Mouse (Mus musculus) myocyte (in vitro differentiated cells): ENCODE results near the gene Ifi211. TPM values are rescaled to one million over a fixed set of nuclear protein-coding genes. Genes with fewer than 3 reads are reported as not detected.
"Not testable (repeated sequence)": the region's sequence is repeated elsewhere in the genome, so short reads cannot be mapped to it uniquely, and the experiment has no call there.

Experiments used
- H3K27me3 ChIP-seq: one replicate; pipeline ENCODE4 v1.6.1; 2011; ENCODE audit not compliant: control insufficient read depth, insufficient read depth, insufficient read length
- H3K36me3 ChIP-seq: one replicate; pipeline ENCODE4 v1.6.1; 2011; ENCODE audit not compliant: control insufficient read depth, insufficient read depth
- H3K4me2 ChIP-seq: one replicate; pipeline ENCODE4 v1.6.1; 2011; ENCODE audit warnings: low read depth, control low read depth
- H3K4me3 ChIP-seq: one replicate; pipeline ENCODE4 v1.5.1; 2011; ENCODE audit warnings: mild to moderate bottlenecking, control low read depth, moderate library complexity
- H3K79me2 ChIP-seq: one replicate; pipeline ENCODE4 v1.6.1; 2011; ENCODE audit not compliant: control insufficient read depth, insufficient read depth
- H3ac ChIP-seq: one replicate; pipeline ENCODE4 v1.6.1; 2011; ENCODE audit not compliant: control insufficient read depth, insufficient read length
- CEBPB ChIP-seq: IDR thresholded peaks from 2 replicates; pipeline ENCODE4 v1.6.1; 2011; ENCODE audit warnings: mild to moderate bottlenecking, moderate library complexity; ENCODE audit not compliant: poor library complexity, insufficient read depth, severe bottlenecking
- E2F4 ChIP-seq: IDR thresholded peaks from one replicate; pipeline ENCODE4 v1.6.1; 2011; ENCODE audit warnings: mild to moderate bottlenecking, control low read depth, moderate library complexity; ENCODE audit not compliant: insufficient read depth
- MAX ChIP-seq: IDR thresholded peaks from one replicate; pipeline ENCODE4 v1.6.1; 2011; ENCODE audit warnings: low read depth, mild to moderate bottlenecking, control low read depth
- POLR2AphosphoS2 ChIP-seq: IDR thresholded peaks from one replicate; pipeline ENCODE4 v1.6.1; 2011; ENCODE audit warnings: low read depth, control low read depth; ENCODE audit not compliant: insufficient read length
- REST ChIP-seq: IDR thresholded peaks from one replicate; pipeline ENCODE4 v1.6.1; 2011; ENCODE audit warnings: mild to moderate bottlenecking, control low read depth, moderate library complexity; ENCODE audit not compliant: insufficient read depth, insufficient read length
- SRF ChIP-seq: IDR thresholded peaks from one replicate; pipeline ENCODE4 v1.6.1; 2011; ENCODE audit warnings: low read depth; ENCODE audit not compliant: control insufficient read depth, insufficient read length
- polyA plus RNA-seq: library from polyadenylated mRNA; unstranded; fragments of >200 nt; fragmentation: generic; extraction: Trizol; gene quantifications from one replicate; pipeline ENCODE4 v1.2.1, GENCODE M21; 2012; ENCODE audit warnings: missing spikeins

Gene Ifi211
- polyA plus RNA-seq, 1 experiment, result 1.9 TPM

DNA sequence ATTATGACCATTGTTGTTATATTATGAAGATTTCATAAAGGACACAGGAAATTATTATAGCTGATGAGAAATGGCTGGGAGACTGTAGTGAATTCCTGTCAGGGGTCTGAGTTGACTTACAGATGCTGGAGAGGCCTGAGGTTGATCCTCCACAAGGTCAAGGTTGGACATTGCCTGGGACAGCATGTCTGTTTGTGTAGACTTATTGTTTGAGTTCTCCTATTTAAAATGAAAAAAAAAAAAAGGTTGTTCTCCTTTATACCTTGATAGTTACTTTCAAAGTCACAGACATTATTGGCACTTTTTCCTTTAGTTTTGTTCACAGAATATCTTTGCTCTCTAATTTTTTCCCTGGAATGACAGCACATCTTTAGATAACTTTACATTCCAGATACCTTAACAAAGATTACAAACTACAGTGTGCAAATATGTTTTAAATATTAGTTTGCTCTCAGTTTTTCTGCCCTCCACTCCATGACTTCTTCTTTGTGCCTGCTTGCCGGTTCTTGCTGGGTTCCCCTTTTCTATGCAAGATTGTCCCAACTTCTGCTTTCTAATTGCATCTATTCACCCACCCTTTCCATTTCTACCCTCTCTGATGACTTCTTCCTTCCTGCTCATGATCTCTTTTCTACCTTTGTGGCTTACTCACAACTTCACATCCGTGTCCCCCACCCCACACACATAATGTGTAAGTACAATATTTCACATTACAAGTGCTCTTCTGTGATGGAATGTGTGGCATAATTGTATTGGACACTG, 25.6 kb downstream of the Ifi211 start:
- not testable (repeated sequence) for H3K27me3 ChIP-seq, H3K36me3 ChIP-seq, H3K4me2 ChIP-seq, H3K79me2 ChIP-seq, H3ac ChIP-seq, H3K4me3 ChIP-seq

DNA sequence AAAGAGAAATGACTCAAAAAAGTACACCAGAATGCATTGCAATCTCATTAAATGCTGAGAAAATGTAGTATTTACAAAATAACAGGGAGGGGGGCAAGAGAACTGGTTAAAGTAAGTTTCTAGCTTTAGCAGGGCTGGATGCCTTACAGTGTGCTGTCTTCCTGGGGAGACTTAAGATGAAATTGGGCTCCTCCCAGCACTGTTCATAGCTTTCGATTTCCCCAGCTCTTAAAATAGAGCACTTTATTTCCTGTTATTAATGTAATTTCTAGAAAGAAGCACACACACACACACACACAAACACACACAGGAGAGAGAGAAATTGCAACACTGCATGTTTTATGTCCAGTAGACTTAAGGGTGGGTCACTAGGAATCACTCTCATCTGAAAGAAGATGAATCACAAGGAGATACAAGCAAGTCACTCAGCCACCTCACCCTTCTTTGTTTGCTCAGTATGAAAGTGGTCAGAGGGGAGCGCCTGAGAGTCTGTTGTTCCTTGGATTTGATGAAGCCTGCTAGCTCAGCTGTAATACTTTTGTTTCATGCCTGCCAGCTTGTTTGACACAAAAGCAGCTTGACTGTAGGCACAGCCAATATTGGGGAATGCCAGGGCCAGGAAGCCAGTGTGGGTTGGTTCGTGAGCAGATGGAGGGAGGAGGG, 32.7 kb downstream of the Ifi211 start:
- not testable (repeated sequence) for H3K27me3 ChIP-seq, H3K36me3 ChIP-seq, H3ac ChIP-seq, H3K79me2 ChIP-seq, H3K4me3 ChIP-seq
- peak; percentile 45; the same call in 1 of the 2 replicates for TF ChIP-seq CEBPB
- H3K4me2 ChIP-seq, result peak overlapping the region; percentile 40

- H3K27me3 ChIP-seq, H3K4me3 ChIP-seq, H3ac ChIP-seq, H3K79me2 ChIP-seq, H3K36me3 ChIP-seq: not testable (repeated sequence)
- H3K4me2 ChIP-seq, result peak overlapping the region; percentile 52
Measured at GRCm38 (mm10) chr1:173879225-173879987, 33.4 kb downstream of the Ifi211 start.

GRCm38 (mm10) chr1:173878264-173878663, 34.6 kb downstream of the Ifi211 start:
- not testable (repeated sequence) for H3K27me3 ChIP-seq, H3ac ChIP-seq, H3K4me3 ChIP-seq, H3K36me3 ChIP-seq, H3K79me2 ChIP-seq
- H3K4me2 ChIP-seq, result peak overlapping the region; percentile 47

DNA sequence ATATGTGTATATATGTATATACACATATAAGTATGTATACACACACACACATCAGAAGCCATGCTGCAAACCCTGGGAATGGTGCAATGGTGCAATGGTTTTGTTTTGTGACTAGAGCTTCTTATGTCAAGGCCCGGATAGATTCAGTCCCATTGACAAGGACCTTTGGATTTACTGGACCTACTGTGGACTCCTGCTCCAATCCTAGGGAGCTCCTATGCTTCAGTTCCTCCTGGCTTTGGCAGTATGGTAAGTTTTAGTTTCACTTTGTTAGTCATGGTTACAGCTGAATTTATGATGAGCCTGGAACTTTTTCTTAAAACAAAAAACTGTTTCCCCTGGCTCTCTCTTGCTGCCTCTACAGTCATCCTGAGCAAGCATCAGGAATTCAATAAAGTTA, 35.7 kb downstream of the Ifi211 start:
- H3K4me2 ChIP-seq, result peak overlapping the region; percentile 6
- H3K79me2 ChIP-seq, H3K27me3 ChIP-seq, H3K36me3 ChIP-seq, H3ac ChIP-seq, H3K4me3 ChIP-seq: not testable (repeated sequence)

GRCm38 (mm10) chr1:173868586-173868985, 44.3 kb downstream of the Ifi211 start:
- H3K4me3 ChIP-seq, H3K27me3 ChIP-seq, H3K4me2 ChIP-seq, H3K79me2 ChIP-seq, H3K36me3 ChIP-seq, H3ac ChIP-seq: not testable (repeated sequence)

DNA sequence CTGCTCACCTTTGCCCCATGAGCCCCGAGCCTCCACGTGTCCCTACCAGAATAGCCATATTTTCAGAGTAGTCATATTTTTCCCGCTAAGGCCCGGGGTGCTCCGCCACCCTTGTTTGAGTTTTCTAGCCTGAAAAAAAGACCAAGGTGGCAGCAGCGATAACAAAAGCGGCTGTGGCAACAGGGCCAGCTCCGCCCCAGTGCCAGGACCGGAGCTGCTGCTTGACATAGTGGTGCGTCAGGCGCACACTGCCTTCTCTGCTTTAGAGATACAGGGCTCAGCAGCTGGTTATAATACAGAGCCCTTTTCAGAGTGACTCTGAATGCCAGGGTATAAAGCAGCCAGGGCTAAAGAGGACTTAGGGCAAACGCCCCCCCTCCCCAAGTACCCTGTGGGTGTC, 46.3 kb downstream of the Ifi211 start:
- Histone ChIP-seq H3K4me3 (no peak overlapping the region), H3K4me2 (no peak overlapping the region), H3K36me3 (no peaks in the 10 kb centered on the region), H3ac (no peak overlapping the region), H3K27me3 (no peaks in the 10 kb centered on the region), H3K79me2 (no peaks in the 10 kb centered on the region)
- no peak for TF ChIP-seq MAX
- no peak for TF ChIP-seq SRF
- no peak for TF ChIP-seq POLR2AphosphoS2
- TF ChIP-seq CEBPB, result no peak
- TF ChIP-seq REST, result no peak
- no peak for TF ChIP-seq E2F4

DNA sequence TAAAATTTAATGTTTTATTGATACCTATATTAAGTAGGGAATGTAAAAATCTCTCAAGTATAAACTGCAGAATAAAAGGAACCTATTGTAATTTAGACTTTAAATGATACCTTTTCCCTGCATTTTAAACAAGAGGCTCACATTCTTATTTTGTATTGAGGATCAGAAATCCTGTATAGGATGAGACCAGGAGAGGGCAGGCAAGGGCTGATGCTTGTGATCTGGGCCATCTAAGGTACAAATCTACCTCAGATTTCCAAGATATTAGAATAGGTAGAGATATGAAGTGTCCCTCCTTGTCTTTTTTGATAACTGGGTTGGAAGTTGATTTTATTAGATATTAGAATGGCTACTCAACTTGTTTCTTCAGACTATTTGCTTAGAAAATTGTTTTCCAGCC, 59.1 kb downstream of the Ifi211 start:
- not testable (repeated sequence) for H3K79me2 ChIP-seq, H3ac ChIP-seq, H3K36me3 ChIP-seq, H3K4me3 ChIP-seq, H3K27me3 ChIP-seq, H3K4me2 ChIP-seq

- H3K27me3 ChIP-seq, H3K4me3 ChIP-seq, H3K36me3 ChIP-seq, H3K4me2 ChIP-seq, H3ac ChIP-seq, H3K79me2 ChIP-seq: not testable (repeated sequence)
Measured at GRCm38 (mm10) chr1:173852853-173853252, 60.0 kb downstream of the Ifi211 start.
